Mouse (Mus musculus) neural tube, embryonic 12.5 days (tissue): Measurements from ENCODE around the gene Ect2l. TPM values are rescaled to one million over a fixed set of nuclear protein-coding genes. Genes with fewer than 3 reads are reported as not detected.

Experiments
- ATAC-seq: fragments of 200-750 bp; cut with Nextera tagmentation; 2 replicates; pipeline ENCODE4 v1.8.0; 2017; ENCODE audit warnings: low read depth, mild to moderate bottlenecking, moderate TSS enrichment, moderate library complexity; ENCODE audit not compliant: low FRiP score
- H3K27ac ChIP-seq: fragments of 300-500 bp; sonication (generic); 2 replicates; pipeline ENCODE4 v1.5.1; 2016
- H3K27me3 ChIP-seq: fragments of 300-500 bp; sonication (generic); replicated peaks from 2 replicates; pipeline ENCODE4 v1.6.1; 2016; ENCODE audit warnings: mild to moderate bottlenecking
- H3K36me3 ChIP-seq: fragments of 300-500 bp; sonication (generic); 2 replicates; pipeline ENCODE4 v1.6.1; 2016; ENCODE audit warnings: mild to moderate bottlenecking
- H3K4me1 ChIP-seq: fragments of 300-500 bp; sonication (generic); 2 replicates; pipeline ENCODE4 v1.6.1; 2016
- H3K4me2 ChIP-seq: fragments of 300-500 bp; sonication (generic); replicated peaks from 2 replicates; pipeline ENCODE4 v1.6.1; 2016; ENCODE audit warnings: mild to moderate bottlenecking
- H3K4me3 ChIP-seq: fragments of 300-500 bp; sonication (generic); 2 replicates; pipeline ENCODE4 v1.5.1; 2016
- H3K9ac ChIP-seq: fragments of 300-500 bp; sonication (generic); 2 replicates; pipeline ENCODE4 v1.6.1; 2016; ENCODE audit warnings: mild to moderate bottlenecking
- H3K9me3 ChIP-seq: fragments of 300-500 bp; sonication (generic); 2 replicates; pipeline ENCODE4 v1.6.1; 2016; ENCODE audit warnings: mild to moderate bottlenecking
- WGBS: fragments of 180-500 bp; shearing (Covaris S2); methylation state at CpG from one replicate; pipeline ENCODE4 v1.1.7; 2016; 5-methylcytosine and 5-hydroxymethylcytosine counted together
- polyA plus RNA-seq: library from polyadenylated mRNA; unstranded; fragments of >200 nt; fragmentation: Nextera tagmentation; extraction: Ambion mirVana; gene quantifications from 2 replicates; pipeline ENCODE4 v1.2.1, GENCODE M21; 2016

Gene Ect2l
- polyA plus RNA-seq, 1 experiment from 2014 or later, result 0.47 TPM

- Histone ChIP-seq H3K27me3 (no peaks in the 10 kb centered on the region), H3K4me1 (no peaks in the 10 kb centered on the region), H3K4me2 (no peak overlapping the region), H3K9me3 (no peaks in the 10 kb centered on the region), H3K9ac (no peak overlapping the region), H3K36me3 (peaks cover 7% of the 10 kb centered on the region), H3K4me3 (no peak overlapping the region), H3K27ac (no peak overlapping the region)
- 98% methylated on average over 5 of the region's 5 CpGs for WGBS
- ATAC-seq, result no peak
Measured at GRCm38 (mm10) chr10:18130276-18130675, 80.4 kb downstream of the Ect2l start.

- 68% methylated on average over 8 of the region's 8 CpGs for WGBS
- Histone ChIP-seq H3K36me3 (peaks cover 62% of the 10 kb centered on the region), H3K4me1 (no peaks in the 10 kb centered on the region)
Measured at GRCm38 (mm10) chr10:18118336-18118735, 92.4 kb downstream of the Ect2l start.

GRCm38 (mm10) chr10:18113473-18114093, 97.1 kb downstream of the Ect2l start:
- Histone ChIP-seq H3K9ac (no peak overlapping the region), H3K4me2 (no peak overlapping the region), H3K27ac (no peak overlapping the region), H3K27me3 (no peaks in the 10 kb centered on the region), H3K9me3 (no peaks in the 10 kb centered on the region), H3K4me1 (no peaks in the 10 kb centered on the region), H3K36me3 (peaks cover 25% of the 10 kb centered on the region), H3K4me3 (no peak overlapping the region)
- ATAC-seq, result no peak
- 76% methylated on average over 10 of the region's 10 CpGs for WGBS

More at GRCm38 (mm10) chr10:18118336-18118735, 92.4 kb downstream of the Ect2l start:
- Histone ChIP-seq H3K27me3 (no peaks in the 10 kb centered on the region), H3K4me3 (no peak overlapping the region), H3K4me2 (no peak overlapping the region), H3K27ac (no peak overlapping the region), H3K9me3 (no peaks in the 10 kb centered on the region), H3K9ac (no peak overlapping the region)
- ATAC-seq, result no peak

- Histone ChIP-seq H3K4me3 (no peak overlapping the region), H3K27me3 (no peaks in the 10 kb centered on the region), H3K27ac (no peak overlapping the region), H3K36me3 (peaks cover 12% of the 10 kb centered on the region), H3K4me1 (no peaks in the 10 kb centered on the region), H3K9me3 (no peaks in the 10 kb centered on the region), H3K9ac (no peak overlapping the region), H3K4me2 (no peak overlapping the region)
- no peak for ATAC-seq
Measured at GRCm38 (mm10) chr10:18110940-18111339, 99.8 kb downstream of the Ect2l start.

- Histone ChIP-seq H3K9me3 (no peaks in the 10 kb centered on the region), H3K4me2 (no peak overlapping the region), H3K36me3 (peaks cover 17% of the 10 kb centered on the region), H3K4me1 (no peaks in the 10 kb centered on the region), H3K27me3 (no peaks in the 10 kb centered on the region), H3K4me3 (no peak overlapping the region), H3K27ac (no peak overlapping the region), H3K9ac (no peak overlapping the region)
- WGBS, result 86% methylated on average over 5 of the region's 5 CpGs
- ATAC-seq, result no peak
Measured at GRCm38 (mm10) chr10:18107471-18107870, 103.2 kb downstream of the Ect2l start.

GRCm38 (mm10) chr10:18102166-18102565, 108.5 kb downstream of the Ect2l start:
- H3K4me2 ChIP-seq, result no peak overlapping the region
- no peak overlapping the region for H3K27ac ChIP-seq
- ATAC-seq, result no peak
- H3K27me3 ChIP-seq, result no peaks in the 10 kb centered on the region
- H3K9me3 ChIP-seq, result no peaks in the 10 kb centered on the region
- no peaks in the 10 kb centered on the region for H3K4me1 ChIP-seq
- no peak overlapping the region for H3K9ac ChIP-seq
- 74% methylated on average over 5 of the region's 5 CpGs for WGBS
- no peak overlapping the region for H3K4me3 ChIP-seq
- H3K36me3 ChIP-seq, result peaks cover 21% of the 10 kb centered on the region

GRCm38 (mm10) chr10:18090691-18091090, 120.0 kb downstream of the Ect2l start:
- ATAC-seq, result no peak
- Histone ChIP-seq H3K4me2 (no peak overlapping the region), H3K4me3 (no peak overlapping the region), H3K36me3 (peaks cover 37% of the 10 kb centered on the region), H3K4me1 (no peaks in the 10 kb centered on the region), H3K9me3 (no peaks in the 10 kb centered on the region; the same call in 1 of the 2 replicates), H3K27ac (no peak overlapping the region), H3K9ac (no peak overlapping the region), H3K27me3 (no peaks in the 10 kb centered on the region)

- H3K4me3 ChIP-seq, result no peak overlapping the region
- no peak for ATAC-seq
- no peaks in the 10 kb centered on the region for H3K4me1 ChIP-seq
- 97% methylated on average over 6 of the region's 6 CpGs for WGBS
- no peak overlapping the region for H3K4me2 ChIP-seq
- no peak overlapping the region for H3K27ac ChIP-seq
- no peaks in the 10 kb centered on the region; the same call in 1 of the 2 replicates for H3K9me3 ChIP-seq
- no peak overlapping the region for H3K9ac ChIP-seq
- no peaks in the 10 kb centered on the region for H3K27me3 ChIP-seq
- H3K36me3 ChIP-seq, result no peaks in the 10 kb centered on the region
Measured at GRCm38 (mm10) chr10:18082772-18083171, 127.9 kb downstream of the Ect2l start.

- ATAC-seq, result no peak
Measured at GRCm38 (mm10) chr10:18081536-18081935, 129.2 kb downstream of the Ect2l start.

More at GRCm38 (mm10) chr10:18081536-18081935, 129.2 kb downstream of the Ect2l start:
- Histone ChIP-seq H3K9me3 (no peaks in the 10 kb centered on the region; the same call in 1 of the 2 replicates), H3K36me3 (no peaks in the 10 kb centered on the region), H3K4me3 (no peak overlapping the region), H3K4me2 (no peak overlapping the region), H3K27me3 (no peaks in the 10 kb centered on the region), H3K4me1 (no peaks in the 10 kb centered on the region), H3K27ac (no peak overlapping the region), H3K9ac (no peak overlapping the region)
- WGBS, result 79% methylated on average over 1 of the region's 1 CpGs

Other genes starting within 250 kb of the Ect2l start
- gene Abracl, start 187.6 kb downstream of the Ect2l start, polyA plus RNA-seq, result 155 and 159 TPM in 2 replicates
- 39.6 and 44.7 TPM in 2 replicates for gene Reps1, start 155.0 kb downstream of the Ect2l start, polyA plus RNA-seq
- 5.6 and 7.3 TPM in 2 replicates for gene Ccdc28a, start 24.1 kb upstream of the Ect2l start, polyA plus RNA-seq
- 18.9 and 20.3 TPM in 2 replicates for gene Nhsl1, start 108.1 kb upstream of the Ect2l start, polyA plus RNA-seq